Mouse (Mus musculus) forebrain, embryonic 16.5 days (tissue): ENCODE data around the gene Fam199x. TPM values are rescaled to one million over a fixed set of nuclear protein-coding genes. Genes with fewer than 3 reads are reported as not detected.

ENCODE experiments used
- polyA plus RNA-seq: library from polyadenylated mRNA; unstranded; fragments of >200 nt; fragmentation: Nextera tagmentation; extraction: Ambion mirVana; gene quantifications from 2 replicates; pipeline ENCODE4 v1.2.1, GENCODE M21; 2015

Fam199x gene
- polyA plus RNA-seq, 1 experiment from 2014 or later = 7.3 TPM

Other genes starting within 250 kb of the Fam199x start
- gene Plp1, start 226.9 kb upstream of the Fam199x start, polyA plus RNA-seq = 11.6 and 15.9 TPM in 2 replicates
- 12.1 and 16.0 TPM in 2 replicates for gene Rab9b, start 180.8 kb upstream of the Fam199x start, polyA plus RNA-seq
- gene H2bfm, start 122.3 kb upstream of the Fam199x start, polyA plus RNA-seq = not detected in 2 replicates
- gene Tmsb15b2, start 74.1 kb upstream of the Fam199x start, polyA plus RNA-seq = 119 and 142 TPM in 2 replicates
- 7.6 and 11.0 TPM in 2 replicates for gene Tmsb15l, start 72.7 kb upstream of the Fam199x start, polyA plus RNA-seq
- 55.3 and 64.4 TPM in 2 replicates for gene Tmsb15b1, start 72.7 kb upstream of the Fam199x start, polyA plus RNA-seq
- 315 and 386 TPM in 2 replicates for gene Zcchc18, start 56.4 kb upstream of the Fam199x start, polyA plus RNA-seq
- 16.2 and 17.2 TPM in 2 replicates for gene Slc25a53, start 11.3 kb upstream of the Fam199x start, polyA plus RNA-seq
- not detected in 2 replicates for gene Esx1, start 72.5 kb downstream of the Fam199x start, polyA plus RNA-seq